Mouse (Mus musculus) spleen, embryonic (tissue): Measurements from ENCODE around the gene B3gntl1.
"Not testable (repeated sequence)": the region's sequence is repeated elsewhere in the genome, so short reads cannot be mapped to it uniquely, and the experiment has no call there.

Source experiments
- CTCF ChIA-PET: fragments of 350-600 bp; sonication (Branson Sonifier 250); formaldehyde crosslinking; loops from one replicate; lab custom pipeline; 2022; lab: Charles Lee

Gene B3gntl1

GRCm38 (mm10) chr11:121686091-121686490, 13.1 kb upstream of the B3gntl1 start:
- CTCF ChIA-PET: no interaction called here

GRCm38 (mm10) chr11:121685491-121686001, 12.6 kb upstream of the B3gntl1 start:
- CTCF ChIA-PET: no interaction called here

GRCm38 (mm10) chr11:121683243-121683642, 10.3 kb upstream of the B3gntl1 start:
- CTCF ChIA-PET: no interaction called here

DNA sequence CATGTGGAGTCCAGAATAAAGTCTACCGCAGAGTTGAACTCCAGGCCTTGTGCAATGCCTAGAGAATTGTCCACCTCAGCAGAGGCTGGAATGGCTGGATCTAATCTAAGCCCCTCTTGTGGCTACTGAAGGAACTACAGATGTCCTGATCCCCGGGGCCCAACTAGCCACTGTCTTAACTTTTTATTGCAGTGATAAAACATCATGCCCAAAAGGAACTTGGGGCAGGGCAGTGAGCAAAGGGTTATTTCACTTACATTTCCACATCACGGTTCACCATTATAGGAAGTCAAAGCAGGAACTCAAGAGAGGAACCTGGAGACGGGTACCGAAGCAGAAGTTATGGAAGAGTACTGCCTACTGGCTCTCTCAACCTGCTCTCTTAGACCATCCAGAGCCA, 7.8 kb upstream of the B3gntl1 start:
- CTCF ChIA-PET: no interaction called here

- CTCF ChIA-PET: no interaction called here
Observed at GRCm38 (mm10) chr11:121679581-121679980, 6.6 kb upstream of the B3gntl1 start.

GRCm38 (mm10) chr11:121676836-121677235, 3.9 kb upstream of the B3gntl1 start:
- CTCF ChIA-PET: no interaction called here

DNA sequence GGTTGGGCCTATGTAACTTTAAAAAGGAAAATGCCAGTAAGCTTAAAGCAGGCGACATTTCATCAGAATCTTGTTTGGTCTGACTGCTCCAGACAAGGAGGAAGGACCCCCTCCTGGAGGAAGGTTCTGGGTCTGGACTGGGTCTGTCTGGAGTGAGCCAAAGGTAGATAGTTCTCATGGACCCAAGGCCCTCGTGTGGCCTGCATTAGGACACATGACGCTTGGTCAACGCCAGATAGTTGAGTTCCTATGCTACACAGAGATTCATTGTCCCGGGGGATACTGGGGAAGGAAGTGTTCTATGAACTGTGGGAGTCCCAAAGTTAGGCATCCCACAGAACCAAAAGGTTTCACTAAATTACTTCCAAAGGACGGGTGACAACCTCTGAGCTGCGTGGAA, 676 bp upstream of the B3gntl1 start:
- CTCF ChIA-PET: interaction anchor here (0.6 to 0.8 kb wide), 2 partner anchors 27 to 316 kb away, joined by 4 to 5 read pairs; partner anchors contain the start of gene Metrnl

DNA sequence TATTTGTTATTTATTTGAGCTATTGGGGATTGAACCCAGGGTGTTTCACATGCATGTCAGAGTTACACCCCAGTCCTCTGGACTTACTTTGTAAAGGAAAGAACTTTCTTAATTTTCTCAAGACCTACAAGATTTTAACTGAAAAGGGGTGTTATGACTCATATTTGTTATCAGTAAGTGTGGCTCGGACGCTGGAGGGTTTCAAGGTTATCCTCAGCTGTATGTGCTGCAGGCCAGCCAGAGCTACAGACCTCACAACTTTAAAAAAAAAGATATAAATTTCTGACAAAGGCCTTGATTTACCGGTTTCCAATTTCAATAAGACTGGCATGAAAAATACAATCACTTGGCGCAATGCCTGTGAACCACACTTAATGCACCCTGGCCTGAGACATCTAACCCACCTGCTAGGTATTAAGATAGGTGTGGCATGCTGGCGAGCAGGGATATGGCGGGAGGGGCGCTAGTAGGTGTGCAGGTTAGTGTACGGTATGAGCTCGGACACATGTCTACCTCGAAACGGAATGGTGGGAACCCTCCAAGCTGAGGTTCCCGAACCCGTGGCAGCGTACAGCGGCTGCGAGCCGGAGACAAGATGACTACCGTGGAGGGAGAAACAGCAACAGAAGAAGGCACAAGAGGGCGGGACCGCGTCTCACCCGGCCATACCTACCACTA, 502 bp downstream of the B3gntl1 start:
- CTCF ChIA-PET: interaction anchor here (0.6 kb wide), 1 partner anchor 109 kb away, joined by 3 read pairs; no protein-coding TSS in a partner anchor

- CTCF ChIA-PET: no interaction called here
Observed at GRCm38 (mm10) chr11:121670926-121671325, 2.0 kb downstream of the B3gntl1 start.

GRCm38 (mm10) chr11:121668776-121669175, 4.2 kb downstream of the B3gntl1 start:
- CTCF ChIA-PET: no interaction called here

GRCm38 (mm10) chr11:121667541-121667940, 5.4 kb downstream of the B3gntl1 start:
- CTCF ChIA-PET: no interaction called here

GRCm38 (mm10) chr11:121661116-121661515, 11.8 kb downstream of the B3gntl1 start:
- CTCF ChIA-PET: no interaction called here

DNA sequence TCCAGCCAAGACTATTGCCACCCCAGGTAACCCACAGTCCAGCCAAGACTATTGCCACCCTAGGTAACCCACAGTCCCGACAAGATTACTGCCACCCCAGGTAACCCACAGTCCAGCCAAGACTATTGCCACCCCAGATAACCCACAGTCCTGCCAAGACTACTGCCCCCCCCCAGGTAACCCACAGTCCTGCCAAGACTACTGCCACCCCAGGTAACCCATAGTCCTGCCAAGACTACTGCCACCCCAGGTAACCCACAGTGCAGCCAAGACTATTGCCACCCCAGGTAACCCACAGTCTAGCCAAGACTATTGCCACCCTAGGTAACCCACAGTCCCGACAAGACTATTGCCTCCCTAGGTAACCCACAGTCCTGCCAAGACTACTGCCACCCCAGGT, 12.3 kb downstream of the B3gntl1 start:
- CTCF ChIA-PET: not testable (repeated sequence)

GRCm38 (mm10) chr11:121658151-121658550, 14.8 kb downstream of the B3gntl1 start:
- CTCF ChIA-PET: no interaction called here

GRCm38 (mm10) chr11:121655807-121656511, 17.0 kb downstream of the B3gntl1 start:
- CTCF ChIA-PET: no interaction called here

- CTCF ChIA-PET: no interaction called here
Observed at GRCm38 (mm10) chr11:121655166-121655806, 17.7 kb downstream of the B3gntl1 start.

- CTCF ChIA-PET: no interaction called here
Observed at GRCm38 (mm10) chr11:121654406-121654945, 18.5 kb downstream of the B3gntl1 start.

DNA sequence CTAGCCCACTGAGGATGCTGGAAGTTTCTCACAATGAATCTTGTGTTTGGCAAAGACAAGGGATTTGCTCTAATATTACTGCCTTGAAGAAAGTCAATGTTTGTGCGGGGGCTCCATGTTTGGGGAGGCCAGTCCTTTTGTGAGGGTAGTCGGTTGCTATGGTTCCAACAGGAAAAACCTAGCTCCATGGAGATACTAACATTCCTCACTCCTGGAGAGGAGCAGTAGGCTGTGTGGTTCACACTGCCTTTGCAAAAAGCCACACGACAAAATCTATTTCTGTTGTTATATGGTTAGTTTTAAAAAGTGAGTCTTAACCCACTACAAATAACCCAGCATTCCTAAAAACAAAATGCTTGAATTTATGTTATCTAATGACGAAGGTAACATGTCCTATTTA, 19.3 kb downstream of the B3gntl1 start:
- CTCF ChIA-PET: no interaction called here

- CTCF ChIA-PET: no interaction called here
Observed at GRCm38 (mm10) chr11:121652547-121653305, 20.2 kb downstream of the B3gntl1 start.

GRCm38 (mm10) chr11:121651983-121652382, 21.0 kb downstream of the B3gntl1 start:
- CTCF ChIA-PET: no interaction called here

- CTCF ChIA-PET: no interaction called here
Observed at GRCm38 (mm10) chr11:121651556-121651955, 21.4 kb downstream of the B3gntl1 start.
